Mouse (Mus musculus): ENCODE results near the gene Polr2i.

GRCm38 (mm10) chr7:30224206-30224605 is 7.5 kb upstream of the Polr2i start:
- TF ChIP-seq ZNF384 (IDR thresholded peaks at IDR 0.05; ENCODE audit: low read depth, low read length) (no peak), ZC3H11A (IDR thresholded peaks at IDR 0.05; ENCODE audit: borderline replicate concordance, low read depth, low read length) (no peak), CHD2 (IDR thresholded peaks at IDR 0.05; ENCODE audit: low read depth, low read length) (no peak), HCFC1 (IDR thresholded peaks at IDR 0.05; ENCODE audit: borderline replicate concordance, insufficient read depth, low read length) (no peak), MAFK (IDR thresholded peaks at IDR 0.05; ENCODE audit: insufficient read depth, low read depth, low read length) (no peak)

Measured in ES-E14 (cell line).